Mouse (Mus musculus): Measurements from ENCODE around the gene Slc8a1.

DNA sequence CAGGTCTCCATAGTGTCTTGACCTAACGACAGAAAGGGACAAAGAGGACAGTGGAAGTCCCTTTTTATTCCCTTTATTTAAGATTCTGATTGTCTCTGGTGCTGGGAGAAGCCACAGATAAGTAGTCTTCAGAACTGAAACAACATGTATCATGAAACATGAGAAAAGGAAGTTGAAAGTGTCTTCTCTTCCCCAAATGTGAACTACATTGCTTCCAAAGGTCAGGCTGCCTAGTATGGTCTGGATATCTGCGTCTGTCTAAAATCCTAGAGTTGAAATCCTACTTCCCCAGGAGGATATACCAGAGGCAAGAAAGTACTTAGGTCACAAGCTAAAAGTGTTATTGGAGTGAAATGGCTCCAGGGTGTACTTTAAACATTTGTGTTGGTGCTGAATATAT lies 34.9 kb downstream of the Slc8a1 start:
- TF ChIP-seq CTCF (IDR thresholded peaks at IDR 0.05; ENCODE audit: low read depth, low read length) = no peak
- no peak for TF ChIP-seq POLR2A (IDR thresholded peaks at IDR 0.05; ENCODE audit: extremely low read depth, insufficient read depth, low read length)
